Mouse (Mus musculus) layer of hippocampus, adult 11-12 months (tissue): ENCODE results near the gene Clgn.

Experiments
- DNase-seq: peaks from one replicate; pipeline ENCODE4 v3.0.0; 2022; ENCODE audit warnings: low spot score

Clgn gene

GRCm38 (mm10) chr8:83389316-83390005, at the start of gene Clgn:
Gene Clgn, plus strand, starts transcription at chr8:83389867.
- DNase-seq = peak; percentile 71

DNA sequence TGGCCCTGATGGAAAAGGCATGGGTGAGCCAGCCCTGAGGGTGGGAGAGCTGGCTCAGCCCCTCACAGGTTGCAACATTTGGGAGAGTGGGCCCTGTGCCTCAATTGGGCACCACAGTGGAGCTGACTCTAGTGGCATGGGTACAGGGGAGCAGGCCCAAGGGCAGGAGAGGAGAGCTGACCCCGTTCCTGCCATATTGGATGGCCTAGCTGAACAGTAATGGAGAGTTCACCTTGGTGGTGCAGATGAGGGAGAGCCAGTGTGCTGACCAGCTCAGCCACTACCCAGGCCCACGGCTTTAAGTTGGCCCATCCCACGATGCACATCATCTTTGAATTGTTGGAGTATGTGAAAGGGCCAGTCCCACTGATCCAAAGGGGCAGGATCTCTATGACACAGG, 47.6 kb upstream of the Clgn start:
- no peak for DNase-seq

DNA sequence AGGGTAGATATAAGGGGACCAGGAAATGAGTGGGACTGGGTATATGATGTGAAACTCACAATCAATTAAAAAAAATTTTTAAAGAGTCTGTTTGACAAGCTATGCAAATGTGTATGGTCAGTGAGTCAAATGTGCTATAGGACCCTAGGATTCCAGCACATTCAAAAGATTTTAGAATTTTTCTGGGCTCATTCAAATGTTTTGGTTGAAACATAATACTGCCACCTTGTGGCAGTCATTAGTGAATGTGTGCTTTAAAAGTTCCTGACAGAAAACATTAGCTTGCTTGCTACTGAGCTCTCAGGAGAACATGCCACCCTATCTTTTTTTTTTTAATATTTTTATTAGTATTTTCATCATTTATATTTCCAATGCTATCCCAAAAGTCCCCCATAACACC, 47.0 kb upstream of the Clgn start:
- no peak for DNase-seq

GRCm38 (mm10) chr8:83348263-83348662, 41.4 kb upstream of the Clgn start, which contains the start of gene Mgat4d:
Gene Mgat4d, plus strand, starts transcription at chr8:83348471.
- DNase-seq = no peak

GRCm38 (mm10) chr8:83351315-83351714, 38.4 kb upstream of the Clgn start:
- no peak for DNase-seq

DNA sequence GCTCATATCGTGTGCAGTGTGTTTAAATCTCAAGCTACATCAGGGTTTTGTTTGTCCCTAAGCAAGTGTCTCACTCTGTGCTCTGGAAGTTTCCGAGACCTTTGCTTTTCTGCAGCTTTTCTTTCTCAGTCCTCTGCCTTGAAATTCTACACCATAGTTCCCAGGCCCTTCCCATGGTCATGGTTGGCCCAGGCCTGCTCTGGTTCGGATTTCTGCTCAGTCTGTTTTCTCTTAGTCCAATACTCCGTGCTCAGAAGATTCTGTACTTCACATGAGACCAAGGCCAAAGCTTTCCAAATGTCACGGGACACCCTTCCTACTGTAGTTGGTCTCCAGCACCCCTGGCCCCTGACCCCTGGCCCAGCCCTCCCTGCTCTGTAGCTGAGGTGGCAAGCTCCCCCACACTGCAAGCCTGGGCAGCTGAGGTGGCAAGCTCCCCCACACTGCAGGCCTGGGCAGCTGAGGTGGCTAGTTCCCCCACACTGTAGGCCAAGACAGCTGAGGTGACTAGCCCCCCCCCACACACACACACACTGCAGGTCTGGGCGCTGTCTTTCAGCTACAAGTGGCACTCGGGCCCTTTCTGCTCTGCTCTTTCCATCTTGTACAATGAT, 26.4 kb upstream of the Clgn start:
- DNase-seq = no peak

- no peak for DNase-seq
Measured at GRCm38 (mm10) chr8:83377231-83377630, 12.4 kb upstream of the Clgn start.

GRCm38 (mm10) chr8:83380141-83380540, 9.5 kb upstream of the Clgn start:
- DNase-seq = no peak

DNA sequence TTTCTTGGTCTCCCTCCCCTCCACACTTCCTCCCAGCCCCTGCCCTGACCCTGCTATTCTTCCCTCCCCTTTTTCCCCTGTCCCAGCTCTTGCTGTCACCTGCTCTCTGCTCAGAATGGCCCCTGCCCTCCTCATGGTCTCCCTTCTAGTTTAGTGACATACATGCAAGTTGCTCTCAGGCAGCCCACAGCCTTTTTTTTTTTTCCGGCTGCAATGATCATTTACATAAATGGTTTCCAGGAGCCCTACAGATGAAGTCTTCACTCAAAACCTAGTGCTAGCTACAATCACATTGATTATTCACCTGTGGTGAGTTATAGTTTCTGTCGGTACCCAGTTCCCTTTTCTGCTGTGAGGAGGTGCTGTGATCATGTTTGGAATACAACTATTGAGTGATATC, 8.7 kb upstream of the Clgn start:
- DNase-seq = no peak

DNA sequence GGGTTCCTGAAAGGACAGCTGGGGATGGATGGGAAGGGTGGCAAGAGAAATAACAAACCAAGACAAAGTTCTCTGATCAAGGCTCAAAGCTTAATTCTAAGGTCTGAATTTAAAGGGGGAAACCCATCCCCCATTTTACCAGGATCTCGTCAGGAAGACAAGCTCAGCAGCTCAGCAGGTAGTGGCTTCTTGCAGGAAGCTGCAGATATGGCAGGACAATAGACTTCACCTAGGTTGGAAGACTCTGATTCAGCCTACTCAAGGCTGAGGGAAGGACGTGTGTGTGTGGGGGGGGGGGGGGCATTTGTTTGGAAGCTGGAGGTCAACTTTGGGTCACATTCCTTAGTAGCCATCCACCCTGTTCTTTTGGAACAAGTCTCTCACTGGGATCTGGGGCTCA, 6.8 kb upstream of the Clgn start:
- DNase-seq = no peak

- no peak for DNase-seq
Measured at GRCm38 (mm10) chr8:83390006-83390701, 487 bp downstream of the Clgn start.

DNA sequence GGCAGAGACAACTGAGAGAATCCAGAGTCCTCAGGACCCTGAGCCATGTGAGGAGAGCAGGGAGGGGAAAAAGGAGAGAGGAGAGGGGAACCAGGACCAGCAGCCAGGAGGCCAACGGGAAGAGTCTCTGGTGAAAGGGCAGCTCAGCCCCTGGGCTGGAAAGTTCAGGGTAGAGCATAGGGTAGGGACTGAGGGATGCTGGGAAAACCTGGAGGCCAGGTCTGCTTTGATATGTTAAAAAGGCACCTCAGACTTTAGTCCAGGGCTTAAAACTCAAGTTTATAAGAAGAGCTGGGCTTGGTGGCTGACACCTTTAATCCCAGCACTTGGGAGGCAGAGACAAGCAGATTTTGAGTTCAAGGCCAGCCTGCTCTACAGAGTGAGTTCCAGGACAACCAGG, 2.9 kb downstream of the Clgn start:
- DNase-seq = no peak

GRCm38 (mm10) chr8:83394325-83394724, 4.7 kb downstream of the Clgn start:
- DNase-seq = no peak

DNA sequence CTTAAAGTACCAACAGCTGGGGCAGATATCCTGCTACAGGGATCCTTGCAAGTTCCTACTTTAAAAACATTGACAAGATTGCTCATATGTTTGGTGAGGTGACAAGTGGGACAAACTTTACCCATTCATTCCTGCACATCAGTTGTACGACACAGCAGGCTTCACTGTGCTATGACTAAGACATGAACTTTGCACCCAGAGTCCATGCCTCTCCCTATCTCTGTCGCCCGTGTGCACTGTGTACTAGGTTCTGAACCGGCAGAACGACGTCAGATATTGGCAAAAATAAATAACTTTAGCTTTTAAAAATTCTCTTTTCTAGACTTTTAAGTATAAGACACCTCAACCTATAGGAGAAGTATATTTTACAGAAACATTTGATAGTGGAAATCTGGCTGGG, 7.0 kb downstream of the Clgn start:
- no peak for DNase-seq

- DNase-seq = no peak
Measured at GRCm38 (mm10) chr8:83397726-83398125, 8.1 kb downstream of the Clgn start.

GRCm38 (mm10) chr8:83405548-83405947, 15.9 kb downstream of the Clgn start:
- no peak for DNase-seq

- DNase-seq = no peak
Measured at GRCm38 (mm10) chr8:83406836-83407235, 17.2 kb downstream of the Clgn start.

DNA sequence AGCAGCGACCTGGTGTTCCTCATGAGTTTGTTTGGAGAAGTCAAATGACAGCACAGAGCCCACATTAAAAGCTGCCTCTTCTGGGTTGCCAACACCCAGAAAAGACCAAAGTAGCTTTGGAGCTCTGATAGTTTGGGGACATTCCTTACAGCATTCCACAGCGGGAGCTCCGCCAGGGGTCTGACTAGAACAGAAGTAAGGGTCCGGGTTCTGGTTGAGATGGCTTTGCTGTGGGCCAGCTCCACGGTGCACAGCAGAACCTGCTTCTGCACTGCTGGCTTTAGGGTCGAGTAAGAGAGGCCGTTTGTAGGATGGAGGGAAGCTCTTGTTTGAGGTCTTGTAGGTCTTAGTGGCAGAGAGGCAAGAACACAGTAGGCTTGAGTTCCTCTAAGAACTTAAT, 18.8 kb downstream of the Clgn start:
- no peak for DNase-seq

DNA sequence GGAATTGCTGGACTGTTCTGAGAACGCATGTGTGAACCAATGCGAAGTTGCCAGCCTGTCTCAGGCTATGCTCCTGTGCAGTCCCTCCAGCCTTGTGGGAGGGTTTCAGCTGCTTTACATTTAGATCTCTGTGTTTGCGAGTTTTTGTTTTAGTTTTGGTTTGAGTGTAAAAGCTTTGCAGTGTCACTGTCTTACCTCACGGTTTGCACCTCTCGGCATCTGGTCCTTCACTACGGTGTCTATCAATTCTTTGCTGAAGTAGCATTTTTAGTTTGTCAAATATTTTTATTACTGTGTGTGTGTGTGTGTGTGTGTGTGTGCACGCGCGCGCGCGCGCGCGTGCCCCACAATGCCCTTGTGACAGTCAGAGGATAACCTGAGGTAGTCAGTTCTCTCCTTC, 27.2 kb downstream of the Clgn start:
- DNase-seq = no peak

DNA sequence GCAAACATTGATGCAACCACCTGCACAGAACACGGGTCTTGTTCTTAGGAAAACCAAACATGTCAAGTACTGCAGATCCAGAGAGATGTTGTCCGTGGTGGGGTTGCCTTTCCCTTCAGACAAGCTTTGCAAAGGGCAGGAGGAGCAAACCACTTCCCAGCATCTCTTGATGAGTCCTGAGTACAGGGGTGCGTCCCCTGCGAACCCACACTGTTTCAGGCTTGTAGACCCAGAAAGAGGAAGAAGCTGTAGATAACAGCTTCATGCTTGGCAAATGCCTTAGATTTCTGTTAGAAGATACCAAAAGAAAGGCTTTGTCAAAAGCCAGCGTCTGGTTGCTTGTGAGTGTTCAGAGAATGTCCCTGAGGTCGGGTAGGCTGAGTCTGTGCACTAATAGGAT, 28.3 kb downstream of the Clgn start:
- DNase-seq = no peak

- no peak for DNase-seq
Measured at GRCm38 (mm10) chr8:83418805-83419516, 29.3 kb downstream of the Clgn start.

- DNase-seq = no peak
Measured at GRCm38 (mm10) chr8:83421354-83421753, 31.7 kb downstream of the Clgn start.
